Mouse (Mus musculus) intestine, embryonic 14.5 days (tissue): ENCODE data around the gene Dysf. TPM values are rescaled to one million over a fixed set of nuclear protein-coding genes. Genes with fewer than 3 reads are reported as not detected.

ENCODE experiments used
- ATAC-seq: fragments of 200-750 bp; cut with Nextera tagmentation; replicated peaks from 2 replicates; pipeline ENCODE4 v1.8.0; 2017; ENCODE audit warnings: low read depth, moderate number of reproducible peaks, moderate TSS enrichment, moderate library complexity; ENCODE audit not compliant: low FRiP score, low TSS enrichment
- DNase-seq: peaks from one replicate; pipeline ENCODE4 v3.0.0-alpha.2; 2018; ENCODE audit warnings: low spot score
- H3K27ac ChIP-seq: fragments of 300-500 bp; sonication (generic); 2 replicates; pipeline ENCODE4 v1.5.1; 2014; ENCODE audit warnings: low read depth, mild to moderate bottlenecking, control low read depth
- H3K27me3 ChIP-seq: fragments of 300-500 bp; sonication (generic); replicated peaks from 2 replicates; pipeline ENCODE4 v1.6.1; 2014; ENCODE audit warnings: low read length, control low read depth; ENCODE audit not compliant: control insufficient read depth, insufficient read depth
- H3K36me3 ChIP-seq: fragments of 300-500 bp; sonication (generic); 2 replicates; pipeline ENCODE4 v1.6.1; 2014; ENCODE audit warnings: low read length, control low read depth; ENCODE audit not compliant: control insufficient read depth, insufficient read depth
- H3K4me1 ChIP-seq: fragments of 300-500 bp; sonication (generic); replicated peaks from 2 replicates; pipeline ENCODE4 v1.6.1; 2014; ENCODE audit warnings: low read length, control low read depth, mixed read lengths; ENCODE audit not compliant: control insufficient read depth, insufficient read depth
- H3K4me2 ChIP-seq: fragments of 300-500 bp; sonication (generic); 2 replicates; pipeline ENCODE4 v1.6.1; 2014; ENCODE audit warnings: low read length
- H3K4me3 ChIP-seq: fragments of 300-500 bp; sonication (generic); 2 replicates; pipeline ENCODE4 v1.5.1; 2014; ENCODE audit warnings: low read depth, low read length, control low read depth, mixed read lengths
- H3K9ac ChIP-seq: fragments of 300-500 bp; sonication (generic); 2 replicates; pipeline ENCODE4 v1.6.1; 2014; ENCODE audit warnings: mild to moderate bottlenecking, low read length
- H3K9me3 ChIP-seq: fragments of 300-500 bp; sonication (generic); 2 replicates; pipeline ENCODE4 v1.6.1; 2016; ENCODE audit warnings: low read length, control low read depth; ENCODE audit not compliant: control insufficient read depth
- WGBS: fragments of 180-500 bp; shearing (Covaris S2); extraction: QIAGEN DNeasy Blood & Tissue Kit; methylation state at CpG from one replicate; pipeline ENCODE4 v1.1.7; 2014; 5-methylcytosine and 5-hydroxymethylcytosine counted together
- polyA plus RNA-seq: library from polyadenylated mRNA; unstranded; fragments of >200 nt; fragmentation: Nextera tagmentation; extraction: Ambion mirVana; gene quantifications from 2 replicates; pipeline ENCODE4 v1.2.1, GENCODE M21; 2014

Gene Dysf
- polyA plus RNA-seq, 1 experiment from 2014 or later = 11.1 TPM

DNA sequence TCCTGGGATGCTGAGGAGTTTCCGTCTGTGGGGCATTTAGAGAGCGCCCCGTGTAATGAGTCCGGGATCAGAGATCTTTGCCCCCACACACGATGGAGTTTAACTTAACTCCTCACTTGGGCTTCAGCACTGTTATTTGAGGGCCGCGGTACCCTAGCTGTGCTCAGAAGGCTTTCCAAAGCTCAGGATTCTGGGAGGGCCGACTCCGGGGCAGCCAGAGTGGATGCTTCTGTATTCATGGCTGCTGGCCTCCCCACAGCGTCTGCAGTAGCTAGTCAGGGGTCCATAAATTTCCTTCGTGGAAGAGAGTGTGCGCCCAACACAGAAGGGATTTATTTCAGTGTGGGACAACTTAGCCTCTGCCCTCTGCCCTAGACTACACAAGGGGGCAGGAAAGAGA lies 97.7 kb downstream of the Dysf start:
- ATAC-seq (no peak), DNase-seq (no peak)
- peaks cover 18% of the 10 kb centered on the region for H3K4me1 ChIP-seq
- H3K27me3 ChIP-seq = peaks cover 10% of the 10 kb centered on the region; the same call in 1 of the 2 replicates
- no peak overlapping the region for H3K9ac ChIP-seq
- H3K27ac ChIP-seq = 0 out of 2 replicates have a peak overlapping the region, but pooled peaks have one; percentile 14
- WGBS = 9% methylated on average over 12 of the region's 12 CpGs
- H3K36me3 ChIP-seq = no peaks in the 10 kb centered on the region
- peak overlapping the region; percentile 33 for H3K4me3 ChIP-seq
- H3K9me3 ChIP-seq = no peaks in the 10 kb centered on the region
- peak overlapping the region; percentile 78 for H3K4me2 ChIP-seq

DNA sequence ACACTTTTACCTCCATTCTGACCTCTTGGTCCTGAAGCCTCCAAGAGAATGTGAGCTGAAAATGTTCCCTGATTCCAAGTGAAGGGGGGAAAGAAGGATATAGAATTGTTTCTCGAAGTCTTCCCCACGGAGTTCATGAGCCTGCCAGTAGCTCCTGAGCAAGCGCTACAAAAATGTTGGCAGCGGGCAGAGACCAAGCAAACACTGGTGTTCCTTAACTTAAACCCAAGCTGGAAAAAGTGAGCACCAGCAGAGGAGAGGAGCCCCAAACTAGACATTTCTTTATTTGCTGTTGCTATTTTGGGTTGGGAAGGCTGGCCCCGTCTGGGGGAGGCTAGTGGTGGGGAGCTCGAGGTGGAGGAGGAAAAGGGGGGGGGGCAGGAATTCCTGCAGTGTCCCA lies 102.0 kb downstream of the Dysf start:
- H3K27me3 ChIP-seq = no peaks in the 10 kb centered on the region; the same call in 1 of the 2 replicates
- no peak overlapping the region for H3K4me3 ChIP-seq
- no peak overlapping the region for H3K4me2 ChIP-seq
- no peak for DNase-seq
- no peaks in the 10 kb centered on the region for H3K36me3 ChIP-seq
- no peak overlapping the region for H3K27ac ChIP-seq
- H3K4me1 ChIP-seq = peaks cover 14% of the 10 kb centered on the region
- H3K9me3 ChIP-seq = no peaks in the 10 kb centered on the region
- WGBS = 79% methylated on average over 6 of the region's 6 CpGs
- ATAC-seq = no peak
- H3K9ac ChIP-seq = no peak overlapping the region

DNA sequence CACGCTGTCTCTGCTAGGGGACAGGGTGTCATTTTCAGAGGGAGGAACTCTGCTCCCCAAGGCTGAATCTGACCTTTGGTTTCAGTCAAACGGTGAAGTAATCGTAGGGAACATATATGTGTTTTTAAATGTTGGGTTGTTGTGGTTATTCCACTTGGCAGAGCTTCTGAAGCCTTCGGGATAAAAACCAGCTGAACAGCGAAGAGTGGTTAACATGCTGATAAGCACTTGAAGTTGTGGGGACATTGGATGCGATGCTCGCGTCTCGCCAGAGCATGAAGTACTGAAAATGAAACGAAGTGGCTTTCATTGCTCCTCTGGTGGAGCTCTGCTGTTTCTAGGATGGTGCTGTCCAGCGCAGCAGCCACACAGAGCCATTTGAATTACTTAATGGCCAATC lies 102.7 kb downstream of the Dysf start:
- Histone ChIP-seq H3K36me3 (no peaks in the 10 kb centered on the region), H3K9ac (no peak overlapping the region), H3K4me2 (no peak overlapping the region), H3K27ac (no peak overlapping the region), H3K4me1 (peaks cover 7% of the 10 kb centered on the region), H3K4me3 (no peak overlapping the region), H3K9me3 (no peaks in the 10 kb centered on the region), H3K27me3 (no peaks in the 10 kb centered on the region)
- 79% methylated on average over 11 of the region's 11 CpGs for WGBS
- ATAC-seq (no peak), DNase-seq (no peak)

DNA sequence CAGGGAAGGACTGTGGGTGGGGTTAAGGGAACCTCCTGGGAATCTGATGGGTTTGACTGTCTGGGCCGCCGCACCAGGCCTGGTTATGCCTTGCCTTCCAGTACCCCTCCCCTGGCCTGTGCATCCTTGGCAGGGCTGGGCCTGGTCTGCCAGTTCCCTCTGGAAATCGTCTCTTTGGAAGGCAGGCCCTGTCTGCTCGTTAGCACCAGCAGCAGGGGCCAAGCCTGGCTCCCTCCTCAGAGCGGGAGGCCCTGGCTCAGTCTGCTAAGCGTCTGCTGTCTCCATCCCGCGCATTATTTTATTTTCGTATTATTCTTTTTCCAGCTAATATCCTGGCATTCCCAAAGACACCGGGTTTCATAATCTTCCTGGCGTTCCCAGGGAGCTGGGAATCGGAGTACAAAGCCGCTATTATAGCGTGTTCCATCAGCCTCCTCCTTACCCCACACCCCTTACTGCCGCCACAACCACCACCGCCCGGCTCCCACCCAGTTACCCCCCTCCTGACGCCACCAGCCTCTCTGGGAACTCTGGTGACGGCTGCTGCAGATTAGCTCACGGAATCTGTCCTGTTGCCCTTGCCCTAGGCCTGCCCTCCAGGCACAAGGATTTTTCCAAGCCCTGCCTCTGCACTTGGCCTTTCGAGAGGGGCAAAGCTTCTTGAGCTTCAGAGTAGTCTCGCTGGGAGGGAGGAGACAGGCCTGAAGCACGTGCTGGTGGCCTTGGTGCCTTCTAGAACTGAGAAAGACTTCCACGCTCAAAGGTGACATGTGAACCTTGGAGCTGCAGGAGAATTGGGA lies 111.5 kb downstream of the Dysf start:
- no peak overlapping the region for H3K4me3 ChIP-seq
- WGBS = 45% methylated on average over 24 of the region's 24 CpGs
- no peak overlapping the region for H3K27ac ChIP-seq
- H3K4me2 ChIP-seq = no peak overlapping the region
- DNase-seq (no peak), ATAC-seq (no peak; the same call in 1 of the 2 replicates)
- no peak overlapping the region for H3K9ac ChIP-seq
- H3K4me1 ChIP-seq = no peaks in the 10 kb centered on the region
- H3K9me3 ChIP-seq = no peaks in the 10 kb centered on the region
- no peaks in the 10 kb centered on the region for H3K36me3 ChIP-seq
- no peaks in the 10 kb centered on the region for H3K27me3 ChIP-seq

DNA sequence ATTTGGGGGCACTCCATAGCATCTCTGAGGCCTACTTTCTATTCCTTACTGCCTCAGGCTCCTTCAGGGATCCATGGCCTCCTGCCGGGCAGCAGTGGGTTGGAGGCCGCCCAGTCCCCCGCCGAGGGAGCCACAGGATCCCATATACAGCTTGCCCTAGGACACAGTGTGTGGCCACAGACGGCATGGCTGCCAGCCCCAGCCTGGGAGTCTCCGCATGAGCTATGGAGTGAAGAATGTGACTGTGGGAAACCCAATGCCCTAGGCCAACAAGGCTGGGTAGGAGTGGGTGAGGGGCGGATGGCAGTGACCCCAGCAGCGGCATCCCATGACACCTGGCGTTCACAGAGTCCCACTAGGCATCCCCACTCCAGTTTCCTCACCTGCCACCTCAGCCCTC lies 116.2 kb downstream of the Dysf start:
- Histone ChIP-seq H3K36me3 (no peaks in the 10 kb centered on the region), H3K27ac (no peak overlapping the region), H3K9me3 (no peaks in the 10 kb centered on the region), H3K4me1 (no peaks in the 10 kb centered on the region), H3K27me3 (no peaks in the 10 kb centered on the region), H3K4me2 (no peak overlapping the region), H3K9ac (no peak overlapping the region), H3K4me3 (no peak overlapping the region)
- 81% methylated on average over 9 of the region's 9 CpGs for WGBS
- DNase-seq (no peak), ATAC-seq (no peak)

DNA sequence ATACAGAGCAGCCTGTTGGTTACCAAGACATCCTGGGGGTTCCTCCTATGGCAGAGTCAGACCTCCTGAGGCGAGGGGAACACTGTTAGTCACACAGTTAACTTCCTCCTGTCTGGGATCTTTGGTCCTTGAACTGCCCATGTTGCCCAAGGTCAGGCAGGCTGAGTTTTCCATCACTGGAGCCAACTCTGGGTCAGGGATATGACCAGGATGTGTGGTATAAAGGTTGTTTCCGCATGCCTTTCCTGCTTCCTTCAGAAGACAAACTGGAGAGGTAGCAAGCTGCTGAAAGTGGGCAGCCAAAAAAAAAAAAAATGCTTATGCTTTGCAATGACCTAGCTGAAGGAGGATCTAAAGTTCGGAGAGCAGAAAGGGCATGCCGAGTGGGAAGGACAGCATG lies 116.7 kb downstream of the Dysf start:
- H3K4me3 ChIP-seq = no peak overlapping the region
- no peak overlapping the region for H3K9ac ChIP-seq
- H3K27ac ChIP-seq = no peak overlapping the region
- no peaks in the 10 kb centered on the region for H3K27me3 ChIP-seq
- WGBS = 88% methylated on average over 4 of the region's 4 CpGs
- H3K9me3 ChIP-seq = no peaks in the 10 kb centered on the region
- no peaks in the 10 kb centered on the region for H3K4me1 ChIP-seq
- DNase-seq (no peak), ATAC-seq (no peak)
- no peak overlapping the region for H3K4me2 ChIP-seq
- H3K36me3 ChIP-seq = no peaks in the 10 kb centered on the region

DNA sequence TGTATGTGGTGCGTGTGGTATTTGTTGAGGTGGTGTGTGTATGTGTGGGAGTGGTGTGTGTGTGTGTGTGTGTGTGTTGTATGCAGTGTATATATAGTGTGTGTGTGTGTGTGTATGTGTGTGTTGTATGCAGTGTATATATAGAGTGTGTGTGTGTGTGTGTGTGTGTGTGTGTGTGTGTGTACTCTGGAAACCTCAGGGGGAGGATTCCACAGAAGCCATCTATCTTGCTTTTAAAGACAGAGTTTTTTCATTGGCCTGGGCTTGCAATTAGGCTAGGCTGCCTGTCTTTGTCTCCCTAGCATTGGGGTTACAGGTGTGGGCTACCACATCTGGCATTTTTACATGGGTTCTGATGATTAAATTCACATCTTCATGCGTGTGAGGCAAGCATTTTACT lies 119.8 kb downstream of the Dysf start:
- Histone ChIP-seq H3K9ac (no peak overlapping the region), H3K36me3 (no peaks in the 10 kb centered on the region), H3K27me3 (no peaks in the 10 kb centered on the region), H3K27ac (no peak overlapping the region), H3K4me1 (0 out of 2 replicates have a peak, but pooled peaks cover 2% of the 10 kb centered on the region), H3K9me3 (no peaks in the 10 kb centered on the region), H3K4me2 (no peak overlapping the region), H3K4me3 (no peak overlapping the region)
- 93% methylated on average over 2 of the region's 2 CpGs for WGBS
- no peak for ATAC-seq
- no peak for DNase-seq

DNA sequence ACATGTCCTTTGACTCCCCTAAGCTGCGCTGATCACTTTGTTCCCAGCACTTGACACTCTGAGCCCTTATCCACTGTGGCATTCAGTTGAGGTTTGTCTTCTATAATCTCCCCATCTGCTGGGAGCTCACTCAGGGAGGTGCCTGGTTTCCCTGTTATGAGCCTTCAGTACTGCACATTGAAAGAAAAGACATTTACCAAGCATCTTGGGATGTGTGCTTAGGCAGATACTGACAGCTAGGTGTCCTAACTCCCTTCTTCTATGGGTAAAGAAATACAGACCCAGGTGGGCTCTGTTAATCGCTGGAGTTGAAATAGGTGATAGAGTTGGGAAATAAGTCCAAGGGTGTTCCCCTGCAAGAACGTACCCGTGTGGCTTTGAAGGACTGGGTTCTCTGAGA lies 122.5 kb downstream of the Dysf start:
- Histone ChIP-seq H3K27me3 (no peaks in the 10 kb centered on the region), H3K4me1 (peaks cover 11% of the 10 kb centered on the region; the same call in 1 of the 2 replicates), H3K4me3 (no peak overlapping the region), H3K9ac (no peak overlapping the region), H3K36me3 (no peaks in the 10 kb centered on the region), H3K27ac (no peak overlapping the region), H3K9me3 (no peaks in the 10 kb centered on the region), H3K4me2 (no peak overlapping the region)
- 95% methylated on average over 4 of the region's 4 CpGs for WGBS
- ATAC-seq (no peak), DNase-seq (no peak)

DNA sequence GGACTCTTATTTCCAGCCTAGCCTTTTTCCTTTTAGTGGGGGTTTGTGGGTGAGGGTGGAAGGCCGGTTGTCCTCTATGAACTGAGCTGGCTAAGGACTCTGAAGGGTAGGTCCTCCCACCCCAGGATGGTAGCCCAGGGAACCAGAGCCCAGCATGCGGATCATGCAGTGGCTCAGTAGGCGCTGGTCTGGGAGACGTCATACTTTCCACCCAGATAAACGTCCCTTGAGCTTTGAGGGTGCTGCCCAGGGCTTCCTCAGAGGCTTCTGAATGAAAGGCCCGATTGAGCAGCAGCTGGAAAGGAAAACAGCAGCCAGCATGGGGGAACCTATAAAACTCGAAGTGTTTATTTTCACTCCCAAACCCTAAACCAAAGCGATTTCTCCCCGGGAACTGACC lies 123.1 kb downstream of the Dysf start:
- WGBS = 47% methylated on average over 9 of the region's 9 CpGs
- no peak overlapping the region for H3K27ac ChIP-seq
- H3K4me2 ChIP-seq = no peak overlapping the region
- no peak overlapping the region for H3K9ac ChIP-seq
- no peak for ATAC-seq
- no peak for DNase-seq
- H3K27me3 ChIP-seq = no peaks in the 10 kb centered on the region
- peaks cover 11% of the 10 kb centered on the region; the same call in 1 of the 2 replicates for H3K4me1 ChIP-seq
- H3K36me3 ChIP-seq = no peaks in the 10 kb centered on the region
- no peak overlapping the region for H3K4me3 ChIP-seq
- no peaks in the 10 kb centered on the region for H3K9me3 ChIP-seq
